Mouse (Mus musculus) forelimb bud, embryonic 11.5 days (tissue): ENCODE data around the gene Gfod1.

Experiments used
- DNase-seq: peaks from one replicate; pipeline ENCODE4 v3.0.0-alpha.2; 2012; ENCODE audit warnings: low read depth, low spot score

The Gfod1 gene

GRCm38 (mm10) chr13:43304018-43304431, at the start of gene Gfod1:
Gfod1 (minus strand) TSS chr13:43304172.
- DNase-seq = peak; percentile 89

- DNase-seq = no peak
Observed at GRCm38 (mm10) chr13:43353356-43353755, 49.4 kb upstream of the Gfod1 start.

- DNase-seq = no peak
Observed at GRCm38 (mm10) chr13:43350489-43351169, 46.7 kb upstream of the Gfod1 start.

- DNase-seq = no peak
Observed at GRCm38 (mm10) chr13:43349376-43349775, 45.4 kb upstream of the Gfod1 start.

- no peak for DNase-seq
Observed at GRCm38 (mm10) chr13:43346825-43347224, 42.9 kb upstream of the Gfod1 start.

- DNase-seq = no peak
Observed at GRCm38 (mm10) chr13:43338632-43339031, 34.7 kb upstream of the Gfod1 start.

GRCm38 (mm10) chr13:43338001-43338400, 34.0 kb upstream of the Gfod1 start:
- DNase-seq = no peak

GRCm38 (mm10) chr13:43336425-43337221, 32.7 kb upstream of the Gfod1 start:
- peak; percentile 3 for DNase-seq

- peak; percentile 5 for DNase-seq
Observed at GRCm38 (mm10) chr13:43332591-43332990, 28.6 kb upstream of the Gfod1 start.

GRCm38 (mm10) chr13:43331721-43332444, 27.9 kb upstream of the Gfod1 start:
- DNase-seq = peak; percentile 2

GRCm38 (mm10) chr13:43325427-43325826, 21.5 kb upstream of the Gfod1 start:
- DNase-seq = no peak

GRCm38 (mm10) chr13:43321492-43321891, 17.5 kb upstream of the Gfod1 start:
- DNase-seq = no peak

GRCm38 (mm10) chr13:43319396-43319795, 15.4 kb upstream of the Gfod1 start:
- no peak for DNase-seq

GRCm38 (mm10) chr13:43317411-43317810, 13.4 kb upstream of the Gfod1 start:
- no peak for DNase-seq

- DNase-seq = no peak
Observed at GRCm38 (mm10) chr13:43305181-43305924, 1.4 kb upstream of the Gfod1 start.

- no peak for DNase-seq
Observed at GRCm38 (mm10) chr13:43304700-43305099, 728 bp upstream of the Gfod1 start.

GRCm38 (mm10) chr13:43303161-43303965, 609 bp downstream of the Gfod1 start:
- DNase-seq = no peak

GRCm38 (mm10) chr13:43302651-43303160, 1.3 kb downstream of the Gfod1 start:
- no peak for DNase-seq

GRCm38 (mm10) chr13:43302239-43302638, 1.7 kb downstream of the Gfod1 start:
- DNase-seq = no peak

GRCm38 (mm10) chr13:43300906-43301305, 3.1 kb downstream of the Gfod1 start:
- no peak for DNase-seq

GRCm38 (mm10) chr13:43300366-43300765, 3.6 kb downstream of the Gfod1 start:
- DNase-seq = no peak
